Mouse (Mus musculus): Measurements from ENCODE around the gene Gm364. TPM values are rescaled to one million over a fixed set of nuclear protein-coding genes. Genes with fewer than 3 reads are reported as not detected.

Gene Gm364
- total RNA-seq (2015; ENCODE audit: low replicate concordance) (not detected in 2 replicates), total RNA-seq (2017; ENCODE audit: low replicate concordance) (not detected in 2 replicates)

DNA sequence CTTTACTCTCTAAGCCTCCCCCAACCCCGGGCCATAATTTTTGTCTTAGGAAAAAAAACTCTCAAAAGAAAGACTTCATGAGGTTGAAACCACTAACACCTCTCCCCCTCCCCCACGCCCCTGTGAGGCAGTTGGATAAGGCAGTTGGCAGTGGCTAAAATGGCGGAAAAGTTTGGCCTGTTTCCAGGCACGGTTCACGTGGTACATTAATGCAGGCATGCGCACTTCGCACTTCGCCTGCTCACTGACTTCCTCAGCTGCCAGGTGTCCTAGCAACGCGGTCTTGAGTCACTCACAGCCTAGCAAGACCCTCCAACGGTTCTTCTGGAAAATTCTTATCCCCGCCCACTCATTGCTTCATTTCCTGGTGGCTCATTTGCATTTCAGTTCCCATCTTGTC is at the start of gene Gm364:
TSS of gene Gm364 (plus strand) at position 386 of the 400 bp plus-strand sequence.
- ATAC-seq (replicated peaks; ENCODE audit: low FRiP score, poor library complexity, severe bottlenecking): no peak

DNA sequence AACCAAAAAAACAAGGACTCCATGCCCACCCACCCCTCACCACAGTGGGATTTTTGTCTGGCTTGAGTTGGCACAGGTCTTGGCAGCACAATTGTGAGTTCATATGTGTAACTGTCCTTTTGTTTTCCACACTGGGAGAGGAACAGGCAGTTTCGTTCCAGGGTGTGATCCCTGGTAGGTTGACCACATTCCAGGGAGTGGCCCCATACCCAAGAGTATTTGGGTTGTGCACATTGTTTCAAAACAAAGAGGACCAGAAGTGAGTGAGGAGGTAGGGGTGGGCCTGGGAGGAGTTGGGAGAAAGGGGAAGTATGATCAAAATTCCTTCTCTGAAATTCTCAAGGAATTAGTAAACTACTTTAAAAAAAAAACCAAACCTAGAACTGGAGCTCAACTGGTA is 49.6 kb upstream of the Gm364 start:
- ATAC-seq (replicated peaks; ENCODE audit: low FRiP score, poor library complexity, severe bottlenecking): no peak

DNA sequence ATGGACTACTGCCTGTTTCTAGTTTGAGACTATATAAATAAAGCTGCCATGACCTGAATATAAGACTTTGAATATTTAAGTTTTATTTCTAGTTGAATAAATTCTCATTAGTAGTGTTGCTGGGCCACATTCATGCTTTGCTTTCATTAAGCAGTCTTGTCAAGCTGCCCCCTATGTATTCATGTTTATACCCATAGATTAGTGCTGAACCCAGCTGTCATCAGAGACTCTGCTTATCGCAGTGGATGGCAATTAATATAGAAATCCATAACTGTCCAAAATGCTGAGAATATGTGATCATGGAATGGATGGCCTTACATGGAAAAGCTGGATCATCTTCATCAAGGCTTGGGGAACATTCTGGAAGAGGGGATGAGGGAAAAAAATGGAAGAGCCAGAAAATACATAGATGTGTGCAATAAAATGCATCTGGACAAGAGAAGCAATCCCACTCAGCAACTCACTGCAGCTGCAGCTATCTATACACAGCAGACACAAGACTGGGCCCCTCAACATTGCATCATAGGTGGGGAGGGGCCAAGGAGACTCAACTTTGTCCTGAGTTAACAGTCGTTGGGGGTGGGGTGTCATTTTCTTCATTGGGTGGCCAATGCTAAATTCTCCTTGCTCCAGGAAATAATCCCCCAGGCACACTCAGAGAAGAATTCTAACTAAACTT is 43.9 kb upstream of the Gm364 start:
- ATAC-seq (replicated peaks; ENCODE audit: low FRiP score, poor library complexity, severe bottlenecking): no peak

DNA sequence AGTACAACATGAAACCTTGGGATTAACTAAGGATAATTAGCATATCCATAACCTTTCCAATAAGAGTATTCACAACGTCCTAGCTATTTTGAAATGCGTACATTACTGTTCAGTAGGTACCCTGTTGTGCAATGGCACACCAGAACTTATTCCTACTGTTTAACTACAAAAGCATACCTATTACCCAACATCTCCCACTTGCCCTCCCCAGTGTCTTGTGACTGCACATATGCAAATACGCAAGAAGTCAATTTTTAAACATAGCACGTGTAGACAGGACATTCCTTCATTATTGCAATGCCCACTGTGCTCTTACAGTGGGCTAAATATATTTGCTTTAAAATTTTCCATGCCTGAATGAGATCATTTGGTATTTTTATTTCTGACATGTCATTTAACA is 36.0 kb upstream of the Gm364 start:
- ATAC-seq (replicated peaks; ENCODE audit: low FRiP score, poor library complexity, severe bottlenecking): no peak

DNA sequence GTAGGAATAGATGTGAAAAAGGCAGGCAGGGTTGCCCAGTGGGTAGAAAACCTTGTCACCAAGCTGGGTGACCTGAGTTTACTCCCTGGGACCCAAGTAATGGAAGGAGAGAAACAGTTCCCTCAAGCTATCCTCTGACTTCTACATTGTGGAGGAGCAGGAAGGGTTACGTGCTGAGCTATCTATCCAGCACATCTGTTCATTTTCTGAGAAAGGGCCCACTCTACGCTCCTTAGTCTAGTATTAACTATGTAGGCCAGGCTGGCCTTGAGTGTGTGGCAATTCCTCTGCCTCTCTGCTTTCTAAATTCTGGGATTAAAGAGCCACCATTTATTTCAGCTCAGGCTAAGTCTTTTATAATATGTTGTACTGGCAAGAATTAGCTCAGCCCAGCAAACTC is 35.4 kb upstream of the Gm364 start:
- ATAC-seq (replicated peaks; ENCODE audit: low FRiP score, poor library complexity, severe bottlenecking): no peak

DNA sequence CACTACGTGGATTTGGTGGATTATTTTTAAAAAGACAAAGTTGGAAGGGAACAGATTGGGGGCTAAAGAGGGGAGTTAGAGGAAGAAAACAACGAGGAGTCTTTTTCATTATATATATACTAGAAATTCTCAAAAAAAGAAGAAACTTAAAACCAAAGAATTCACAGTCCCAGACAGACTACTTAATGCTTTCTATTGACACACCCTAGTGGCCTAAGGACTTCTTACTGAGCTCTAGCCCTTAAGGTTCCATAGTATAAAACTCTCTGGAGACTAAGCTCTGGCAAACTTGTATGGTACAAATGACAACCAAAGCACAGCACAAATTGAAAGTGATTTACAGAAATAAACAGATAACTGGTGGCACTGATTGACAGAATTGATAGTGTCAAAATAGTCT is 34.9 kb upstream of the Gm364 start:
- no peak for ATAC-seq (replicated peaks; ENCODE audit: low FRiP score, poor library complexity, severe bottlenecking)

DNA sequence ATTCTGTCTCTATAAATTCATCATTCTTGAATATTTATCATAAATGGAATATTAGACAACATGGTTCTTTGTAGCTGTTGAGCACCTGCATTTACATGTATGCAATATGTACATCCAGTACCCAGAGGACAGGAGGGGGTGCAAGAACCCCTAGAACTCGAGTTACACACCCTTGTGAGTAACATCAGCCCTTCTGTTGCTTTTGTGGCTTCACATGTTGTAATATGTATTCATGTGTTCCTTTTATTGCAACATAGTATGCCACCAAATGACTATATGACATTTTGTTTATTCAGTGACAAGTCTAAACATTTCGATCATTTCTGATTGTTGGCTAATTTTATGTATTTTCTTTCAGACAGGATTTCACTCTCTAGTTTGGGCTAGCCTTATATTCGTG is 31.9 kb upstream of the Gm364 start:
- ATAC-seq (replicated peaks; ENCODE audit: low FRiP score, poor library complexity, severe bottlenecking): no peak

DNA sequence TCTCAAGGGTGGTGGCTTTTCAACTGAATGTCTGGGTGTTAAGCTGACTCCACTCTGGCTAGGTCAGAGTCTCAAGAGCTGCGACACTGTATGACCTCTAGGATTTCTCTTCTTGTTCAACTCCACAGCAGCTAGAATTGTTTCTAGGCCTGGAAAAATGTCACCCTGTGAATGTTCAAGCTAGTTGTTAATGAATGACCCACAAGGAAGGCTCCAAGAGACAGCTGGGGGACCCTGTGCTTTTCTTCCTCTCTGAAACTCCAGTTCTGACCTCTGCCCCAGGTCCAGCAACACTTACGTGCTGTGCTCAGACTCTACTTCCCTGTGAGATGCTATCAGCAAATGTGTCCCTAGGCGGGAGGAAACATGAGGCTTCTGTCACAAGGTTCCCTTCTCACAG is 30.4 kb upstream of the Gm364 start:
- ATAC-seq (replicated peaks; ENCODE audit: low FRiP score, poor library complexity, severe bottlenecking): no peak

DNA sequence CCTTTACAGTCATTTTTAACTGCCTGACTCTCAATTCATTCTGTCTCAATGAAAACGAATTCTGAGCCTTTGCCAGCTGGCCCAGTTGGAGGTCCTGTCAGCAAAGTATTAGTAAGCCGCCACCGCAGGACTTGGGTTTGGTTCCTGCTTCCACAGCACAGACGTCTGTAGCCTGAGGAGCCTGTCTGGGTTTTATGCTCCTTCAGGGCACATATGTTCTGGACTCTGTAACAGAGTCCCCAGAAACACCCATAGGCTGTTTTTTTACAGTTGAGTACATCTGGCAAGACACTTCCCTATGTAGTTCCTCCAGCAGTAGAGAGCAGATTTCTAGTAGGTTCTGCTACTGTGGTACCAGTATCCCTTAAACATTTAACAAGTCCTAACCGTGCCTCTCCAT is 28.0 kb upstream of the Gm364 start:
- no peak for ATAC-seq (replicated peaks; ENCODE audit: low FRiP score, poor library complexity, severe bottlenecking)

DNA sequence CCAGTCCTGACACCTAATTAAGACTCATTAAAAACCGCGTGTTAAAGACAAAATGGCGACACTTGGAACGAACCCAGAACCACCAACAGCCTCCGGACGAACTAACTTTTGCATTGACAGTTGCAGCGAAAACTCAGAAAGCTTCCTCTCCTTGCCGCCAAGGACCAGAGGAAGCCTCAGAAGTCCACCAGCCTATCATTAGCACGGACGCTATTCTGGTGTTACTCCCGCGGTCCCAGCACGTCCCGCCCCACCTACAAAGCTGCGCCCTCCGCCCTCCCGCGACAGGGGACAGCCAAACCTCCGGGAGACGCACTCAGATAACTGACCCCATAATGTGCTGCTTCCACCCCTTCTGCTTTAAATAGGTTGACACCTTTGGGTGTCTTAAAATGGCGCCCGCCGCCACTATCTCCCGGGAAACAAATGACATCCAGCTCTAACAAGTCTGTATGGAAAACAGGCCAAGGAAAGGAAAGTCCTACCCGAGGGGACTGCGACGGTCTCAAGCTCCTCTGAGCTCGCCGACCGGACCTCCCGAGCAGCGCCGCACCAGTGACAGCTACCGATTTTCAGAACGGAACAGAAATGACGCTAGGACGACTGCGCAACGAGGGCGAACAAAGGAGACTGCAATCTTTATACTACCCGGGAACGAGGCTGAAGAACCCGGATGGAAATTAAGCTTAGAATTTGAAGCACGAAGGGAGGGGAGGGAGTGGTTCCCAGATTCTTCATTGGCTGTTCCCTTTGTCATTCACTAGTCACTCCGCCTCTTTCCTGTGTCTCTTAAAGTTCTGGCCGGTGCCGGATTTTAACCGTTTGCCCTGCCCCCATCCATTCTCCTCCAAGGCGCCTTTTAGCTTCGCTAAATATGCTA is 16.3 kb upstream of the Gm364 start, which contains the start of gene Rbmx:
TSS of gene Rbmx (minus strand) at position 670 of the 880 bp plus-strand sequence.
- peak; percentile 94 for ATAC-seq (replicated peaks; ENCODE audit: low FRiP score, poor library complexity, severe bottlenecking)

DNA sequence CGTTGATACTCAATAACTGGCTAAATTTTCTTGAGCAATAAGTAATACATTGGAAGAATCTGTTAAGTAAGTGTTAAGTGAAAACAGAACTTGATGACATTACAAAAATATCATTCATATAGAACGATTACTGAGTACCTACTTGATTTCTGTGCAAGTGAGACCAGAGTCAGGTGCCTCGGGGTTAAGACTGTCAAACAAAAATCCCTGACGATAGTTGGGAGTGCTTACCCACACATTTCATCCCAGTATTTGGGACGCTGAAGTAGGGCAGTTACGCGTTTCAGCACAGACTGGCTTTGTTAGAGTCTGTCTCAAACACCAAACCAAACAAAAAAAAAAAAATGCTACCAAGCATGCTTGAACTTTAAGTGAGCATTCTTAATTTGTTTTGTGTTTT is 15.5 kb upstream of the Gm364 start:
- ATAC-seq (replicated peaks; ENCODE audit: low FRiP score, poor library complexity, severe bottlenecking): no peak

DNA sequence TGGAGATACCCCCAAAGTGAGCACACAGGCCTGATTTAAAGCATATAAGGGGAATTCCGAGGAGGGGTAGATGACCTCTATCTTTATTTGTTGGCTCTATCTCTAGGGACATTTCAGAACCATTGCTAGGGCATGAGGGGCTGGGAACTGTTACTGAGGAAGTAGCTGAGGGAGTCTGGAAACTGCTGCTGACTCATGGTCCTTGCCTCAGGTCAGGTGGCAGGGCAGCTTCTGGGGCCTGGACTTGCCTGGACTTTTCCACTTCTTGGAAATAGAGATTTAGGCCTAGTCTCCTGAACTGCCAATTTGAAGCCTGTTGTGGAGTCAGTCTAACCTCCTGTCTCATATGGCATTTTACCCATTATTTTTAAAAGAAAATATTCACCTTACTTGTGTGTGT is 7.6 kb upstream of the Gm364 start:
- no peak for ATAC-seq (replicated peaks; ENCODE audit: low FRiP score, poor library complexity, severe bottlenecking)

DNA sequence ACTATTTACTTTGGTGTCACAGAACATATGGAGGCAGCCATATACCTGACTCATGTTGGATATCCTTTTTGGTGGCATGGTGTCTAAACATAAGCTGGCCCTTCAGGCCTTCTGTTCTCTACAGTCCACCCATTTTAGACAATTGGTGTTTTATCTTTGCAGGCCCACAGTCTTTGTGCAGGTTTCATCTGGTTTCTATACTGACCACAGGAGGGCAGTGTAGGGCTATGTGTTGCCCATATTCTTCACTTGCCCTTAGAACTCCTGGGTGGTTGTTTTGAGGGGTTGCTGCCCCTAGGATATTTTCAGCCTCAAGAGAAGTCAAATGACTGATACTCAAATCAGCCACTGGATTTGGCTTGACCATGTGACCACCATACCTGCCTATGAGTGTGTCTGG is 5.3 kb upstream of the Gm364 start:
- ATAC-seq (replicated peaks; ENCODE audit: low FRiP score, poor library complexity, severe bottlenecking): no peak

DNA sequence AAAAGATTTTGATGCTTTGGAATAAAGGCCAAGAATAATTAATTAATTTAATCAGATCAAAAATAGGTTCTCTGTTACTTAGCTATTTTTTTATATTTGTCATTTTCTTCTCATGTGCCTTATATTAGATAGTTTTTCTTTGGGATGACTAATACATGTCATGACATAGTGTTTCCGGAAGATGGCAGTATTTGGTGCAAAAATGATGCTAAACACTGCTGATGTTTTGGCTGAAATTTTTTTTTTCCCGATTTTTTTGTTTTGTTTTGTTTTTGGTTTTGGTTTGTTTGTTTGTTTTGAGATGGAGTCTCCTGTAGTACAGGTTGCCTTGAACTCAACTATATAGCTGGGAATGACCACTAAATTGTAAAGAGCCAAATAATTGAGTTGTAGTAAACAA is 22.7 kb downstream of the Gm364 start:
- no peak for ATAC-seq (replicated peaks; ENCODE audit: low FRiP score, poor library complexity, severe bottlenecking)

DNA sequence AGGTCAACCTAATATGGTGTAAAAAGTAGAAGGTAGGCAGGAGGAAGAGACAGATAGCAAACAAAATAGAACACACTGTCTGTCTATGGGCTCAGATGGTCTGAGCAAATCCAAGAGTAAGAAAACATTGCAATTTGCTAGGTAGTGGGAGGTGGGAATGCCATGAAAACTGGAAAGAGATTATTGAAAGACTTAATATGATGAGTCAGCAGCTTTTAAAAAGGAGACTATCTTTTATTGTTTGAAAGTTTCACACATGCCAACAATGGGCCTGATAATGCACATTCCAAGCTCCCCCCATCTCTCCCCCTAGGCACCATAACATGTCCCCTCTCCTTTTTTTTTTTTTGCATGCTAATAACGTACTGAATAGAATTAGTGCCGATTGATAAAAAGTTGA is 24.9 kb downstream of the Gm364 start:
- no peak for ATAC-seq (replicated peaks; ENCODE audit: low FRiP score, poor library complexity, severe bottlenecking)

DNA sequence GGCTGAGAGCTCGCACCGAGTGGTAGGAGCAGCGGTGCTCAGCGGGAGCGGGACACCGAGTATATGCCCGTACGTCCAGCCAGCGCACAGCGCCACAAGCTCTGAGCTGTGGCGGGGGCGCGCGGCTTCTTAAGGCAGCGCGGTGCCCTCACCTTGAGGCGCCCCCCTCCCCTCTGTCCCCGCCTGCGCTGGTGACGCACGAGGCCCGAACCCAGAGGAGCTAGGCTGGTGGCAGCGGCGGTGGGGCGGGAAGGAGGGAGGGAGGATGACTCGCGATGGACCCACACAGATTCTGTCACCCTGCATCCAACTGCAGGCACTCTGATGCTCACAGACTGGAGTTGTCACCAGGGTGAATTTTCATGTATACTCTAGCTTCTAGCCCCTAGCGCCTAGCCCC is 94.7 kb downstream of the Gm364 start, which contains the start of gene Gpr101:
TSS of gene Gpr101 (minus strand) at position 124 of the 400 bp plus-strand sequence.
- no peak for ATAC-seq (replicated peaks; ENCODE audit: low FRiP score, poor library complexity, severe bottlenecking)

DNA sequence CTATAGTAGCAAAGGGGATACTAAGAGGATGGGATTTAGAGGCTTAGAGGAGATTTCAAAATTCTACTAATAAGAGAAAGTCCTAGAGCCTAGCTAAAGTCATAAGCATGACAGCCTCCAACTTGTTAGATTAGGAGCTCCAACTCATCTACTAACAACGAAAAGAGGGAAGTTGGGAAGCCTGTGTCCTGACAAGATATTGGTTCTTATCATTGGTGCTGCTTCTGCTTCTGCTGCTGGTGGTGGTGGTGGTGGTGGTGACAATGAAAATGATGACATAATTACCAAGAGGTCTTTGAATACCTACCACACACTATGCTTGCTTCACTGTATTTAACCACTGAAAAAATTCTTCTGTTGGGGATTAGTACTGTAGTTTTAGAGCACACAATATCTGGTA is 97.3 kb downstream of the Gm364 start:
- ATAC-seq (replicated peaks; ENCODE audit: low FRiP score, poor library complexity, severe bottlenecking): no peak

DNA sequence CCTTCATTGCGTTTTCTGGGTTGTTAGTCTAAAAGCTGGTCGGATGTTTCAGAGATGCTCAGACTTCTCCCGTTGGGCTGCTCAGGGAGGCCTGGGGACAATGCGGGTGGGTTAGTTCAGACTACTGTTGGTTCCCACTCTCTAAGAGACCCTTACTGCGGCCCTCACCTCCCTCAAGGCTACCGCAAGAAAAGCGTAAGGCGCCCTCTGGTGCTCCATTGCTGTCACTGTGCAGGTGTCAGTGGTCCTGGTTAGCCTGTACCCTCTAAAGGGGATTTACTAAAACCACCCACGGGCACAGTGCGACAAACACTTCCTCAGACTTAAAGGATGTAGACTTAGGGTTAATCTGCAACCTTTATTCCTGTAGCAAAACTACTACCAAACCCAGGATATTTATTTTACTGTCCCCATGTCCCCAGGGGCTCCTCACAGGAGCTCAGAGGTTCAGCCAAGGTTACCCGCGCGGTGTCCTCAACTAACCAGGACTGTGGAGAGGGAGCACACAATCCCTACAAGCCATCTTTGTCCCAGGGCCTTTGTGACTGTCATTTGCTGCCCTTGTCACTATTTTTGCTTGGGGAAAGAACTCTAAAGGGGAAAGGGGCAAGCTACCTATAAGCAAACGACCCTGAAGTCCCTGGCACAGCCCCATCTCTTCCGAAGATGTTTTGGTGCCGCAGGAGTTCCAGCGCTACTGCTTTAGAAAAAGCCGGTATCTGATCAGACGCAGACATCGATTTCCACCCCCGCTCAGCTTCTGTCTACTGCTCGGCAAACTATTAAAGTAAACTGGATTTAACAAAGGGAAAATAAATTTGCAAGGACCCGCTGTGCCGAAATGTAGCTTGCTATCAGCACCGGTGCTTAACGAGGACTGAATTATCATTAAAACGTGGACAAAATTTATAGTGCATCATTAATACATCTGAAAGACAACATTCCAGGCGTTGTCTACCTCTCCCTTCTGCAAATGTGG is 112.5 kb downstream of the Gm364 start:
- no peak for ATAC-seq (replicated peaks; ENCODE audit: low FRiP score, poor library complexity, severe bottlenecking)

All from erythroid progenitor cell, adult 5-6 weeks (primary cell).